Mouse (Mus musculus) gastrocnemius, adult 18-20 months (tissue): ENCODE measurements around the gene B3galt5. TPM values are rescaled to one million over a fixed set of nuclear protein-coding genes. Genes with fewer than 3 reads are reported as not detected.
"Not testable (repeated sequence)": the region's sequence is repeated elsewhere in the genome, so short reads cannot be mapped to it uniquely, and the experiment has no call there.

ENCODE experiments used
- DNase-seq: peaks from one replicate; pipeline ENCODE4 v3.0.0; 2021; ENCODE audit warnings: low spot score
- total RNA-seq, 2 experiments: library from RNA; stranded (reverse); gene quantifications; 2 replicates each; pipeline ENCODE4 v1.2.3; 2021

B3galt5 gene
- total RNA-seq, 2 experiments from 2014 or later: not detected

DNA sequence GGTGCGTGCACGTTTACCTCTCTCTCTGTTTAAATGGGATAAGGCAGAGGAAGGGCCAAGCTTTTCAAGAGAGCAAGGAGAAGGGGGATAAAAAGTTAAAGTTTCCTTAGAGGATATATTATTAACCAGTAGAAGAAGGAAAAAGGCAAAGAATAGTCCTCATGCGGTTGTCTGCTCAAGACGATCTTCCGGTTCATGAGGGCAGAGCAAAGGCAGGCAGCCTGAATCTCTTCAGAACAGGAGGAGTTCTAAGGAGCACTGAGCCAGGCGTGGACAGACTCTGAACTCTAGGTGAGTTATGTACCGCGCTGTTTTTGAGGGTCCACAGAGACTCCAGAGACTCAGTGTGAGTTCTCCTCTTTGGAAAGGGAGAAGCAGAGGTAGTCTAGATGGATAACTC lies 22.8 kb downstream of the B3galt5 start:
- DNase-seq: no peak

DNA sequence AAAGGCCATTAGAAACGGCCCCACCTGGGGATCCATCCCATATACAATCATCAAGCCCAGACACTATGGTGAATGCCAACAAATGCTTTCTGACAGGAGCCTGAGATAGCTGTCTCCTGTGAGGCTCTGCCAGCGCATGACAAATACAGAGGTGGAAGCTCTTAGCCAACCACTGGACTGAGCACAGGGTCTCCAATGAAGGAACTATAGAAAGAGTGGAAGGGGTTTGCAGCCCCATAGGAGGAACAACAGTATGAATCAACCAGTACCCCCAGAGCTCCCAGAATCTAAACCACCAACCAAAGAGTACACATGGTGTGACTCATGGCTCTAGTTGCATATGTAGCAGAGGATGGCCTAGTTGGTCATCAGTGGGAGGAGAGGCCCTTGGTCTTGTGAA lies 36.1 kb downstream of the B3galt5 start:
- no peak for DNase-seq

DNA sequence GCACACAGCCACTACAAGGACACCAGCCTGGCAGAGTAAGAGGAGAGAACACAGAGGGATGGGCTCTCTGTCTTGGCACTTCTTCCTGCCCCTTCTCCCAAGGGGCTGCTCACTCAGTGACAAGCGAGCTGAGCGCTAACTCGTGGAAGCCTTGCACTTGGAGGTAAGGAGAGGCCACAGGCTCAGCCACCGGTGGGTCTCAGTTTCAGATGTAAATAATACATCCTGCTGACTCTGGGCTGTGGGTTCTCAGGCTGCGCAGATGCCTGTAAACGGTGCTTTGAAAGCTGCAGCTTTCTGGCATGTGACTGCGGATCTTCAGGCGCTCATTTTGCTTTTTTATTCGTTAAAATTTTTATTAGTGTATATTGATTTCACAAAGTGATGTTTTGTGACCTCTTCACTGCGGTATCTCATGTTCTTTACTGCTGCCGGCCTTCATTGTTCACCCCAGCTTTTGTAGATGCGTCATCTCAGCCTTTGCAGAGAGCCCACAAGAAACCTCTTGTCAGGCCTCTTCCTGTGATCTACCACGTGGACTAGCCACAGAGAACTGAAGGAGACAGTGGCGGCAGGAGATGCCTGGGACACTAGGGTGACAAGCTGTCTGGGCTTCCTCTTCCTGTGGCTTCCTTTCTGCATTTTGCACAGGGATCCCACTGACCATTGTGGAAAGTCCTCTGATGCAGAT lies 37.5 kb downstream of the B3galt5 start:
- DNase-seq: no peak

DNA sequence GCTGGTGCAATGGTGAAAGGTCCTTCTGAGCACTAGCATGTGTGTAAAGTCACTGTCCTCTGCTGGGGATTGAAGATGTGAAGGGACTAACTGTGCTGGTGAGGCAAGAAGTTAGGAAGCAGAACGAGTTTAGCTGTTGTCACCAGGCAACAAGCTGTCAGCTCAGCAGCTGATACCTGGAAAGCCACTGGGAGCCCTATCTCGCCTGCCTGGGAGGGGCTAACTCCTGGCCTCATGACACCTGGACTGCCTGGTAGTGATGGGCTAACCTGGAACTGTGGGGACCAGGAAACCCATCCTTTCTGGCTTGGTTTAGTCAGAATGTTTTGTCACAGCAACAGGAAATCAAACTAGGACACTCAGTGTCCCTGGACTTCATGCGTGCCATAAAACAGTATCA lies 41.0 kb downstream of the B3galt5 start:
- no peak for DNase-seq

DNA sequence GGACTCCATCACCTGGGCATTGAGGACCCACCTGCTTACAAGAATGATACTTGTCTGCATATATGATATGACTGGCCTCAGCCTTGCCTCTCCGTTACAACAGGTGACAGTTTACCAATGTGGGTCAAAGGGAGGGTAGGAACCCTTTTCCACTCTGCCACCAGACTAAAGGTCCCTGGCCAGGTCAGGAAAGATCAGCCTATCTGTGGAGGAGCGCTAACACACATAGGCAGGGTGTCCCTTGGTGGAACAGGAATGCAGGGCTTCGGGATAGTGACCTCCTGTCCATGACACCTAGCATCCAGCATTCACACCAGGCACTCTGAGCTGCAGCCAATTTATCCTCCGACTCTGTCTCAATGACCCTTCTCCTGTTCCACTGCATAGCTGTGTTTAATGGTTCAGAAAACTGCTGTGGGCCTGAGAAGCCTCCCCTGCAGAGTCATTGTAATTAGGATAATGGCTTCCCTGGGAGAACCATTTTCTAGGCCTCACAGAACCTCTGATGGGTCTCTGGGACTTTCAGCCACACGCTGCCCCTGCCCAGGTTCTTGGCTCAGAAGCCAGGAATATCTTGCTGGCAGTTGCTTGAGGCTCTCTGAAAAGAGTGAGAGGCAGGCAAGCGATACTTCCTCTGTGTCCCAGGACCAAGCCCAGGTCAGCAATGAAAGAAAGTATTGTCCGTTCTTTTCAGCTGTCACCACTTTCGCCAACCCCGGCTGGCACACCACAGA lies 43.1 kb downstream of the B3galt5 start:
- no peak for DNase-seq

DNA sequence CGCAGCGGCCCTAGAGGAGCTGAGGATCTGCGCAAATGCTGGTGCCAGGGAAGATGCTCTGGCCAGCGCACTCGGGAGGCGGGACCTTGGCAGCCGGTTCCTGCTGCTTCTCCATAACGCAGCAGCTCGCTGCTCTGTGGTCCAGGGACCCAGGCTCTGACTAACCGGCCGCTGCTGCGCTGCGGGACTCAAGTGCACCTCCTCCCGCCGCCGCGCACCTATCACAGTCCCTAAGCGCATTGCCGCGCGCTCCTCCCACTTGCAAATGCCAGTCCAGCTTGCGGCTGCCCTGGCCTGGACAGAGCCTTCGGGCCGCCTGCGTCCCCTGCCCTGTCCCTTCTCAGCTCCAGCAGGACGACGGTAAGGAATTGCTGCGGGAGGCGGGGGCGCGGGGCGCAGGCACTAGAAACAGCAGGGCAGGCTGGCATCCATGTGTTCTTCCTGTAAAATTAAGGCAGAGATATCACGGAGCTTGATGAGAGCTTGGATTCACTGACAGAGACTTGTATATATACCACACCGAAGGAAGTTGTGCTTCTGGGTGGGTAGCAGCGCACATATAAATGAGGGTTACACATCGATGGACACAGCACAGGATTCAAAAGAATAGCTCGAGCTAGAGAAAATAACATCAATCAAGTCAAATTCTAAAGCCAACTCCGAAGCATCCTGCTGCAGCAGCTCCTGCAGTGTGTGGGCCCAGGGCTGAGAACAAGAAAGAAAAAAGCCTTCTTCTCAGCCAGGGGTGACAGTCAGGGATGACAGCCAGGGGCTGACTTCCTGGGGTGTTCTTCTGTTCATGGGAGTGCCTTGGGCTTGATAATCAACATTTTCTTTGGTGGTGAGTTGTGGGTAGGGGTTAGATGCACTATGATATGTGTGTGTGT lies 45.4 kb downstream of the B3galt5 start:
- DNase-seq: no peak

DNA sequence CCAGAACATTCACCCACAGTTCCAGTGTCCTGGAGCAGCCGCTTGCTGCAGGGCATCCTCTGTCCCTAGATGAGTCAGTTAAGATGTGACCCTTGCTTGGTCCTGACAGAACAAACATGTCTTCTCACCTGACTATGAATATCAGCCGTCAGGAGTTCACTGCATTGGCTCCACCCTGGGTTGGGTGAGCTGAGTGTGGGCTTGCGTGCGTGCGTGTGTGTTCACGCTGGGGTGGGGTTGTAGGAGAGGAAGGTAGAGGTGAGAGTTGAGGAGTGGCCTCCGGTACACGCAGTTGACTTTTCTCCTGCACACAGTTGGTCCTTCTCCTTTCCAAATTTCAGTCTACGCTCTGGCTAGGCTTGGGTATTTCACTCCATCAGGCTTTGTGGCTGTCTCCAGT lies 47.0 kb downstream of the B3galt5 start:
- DNase-seq: no peak

DNA sequence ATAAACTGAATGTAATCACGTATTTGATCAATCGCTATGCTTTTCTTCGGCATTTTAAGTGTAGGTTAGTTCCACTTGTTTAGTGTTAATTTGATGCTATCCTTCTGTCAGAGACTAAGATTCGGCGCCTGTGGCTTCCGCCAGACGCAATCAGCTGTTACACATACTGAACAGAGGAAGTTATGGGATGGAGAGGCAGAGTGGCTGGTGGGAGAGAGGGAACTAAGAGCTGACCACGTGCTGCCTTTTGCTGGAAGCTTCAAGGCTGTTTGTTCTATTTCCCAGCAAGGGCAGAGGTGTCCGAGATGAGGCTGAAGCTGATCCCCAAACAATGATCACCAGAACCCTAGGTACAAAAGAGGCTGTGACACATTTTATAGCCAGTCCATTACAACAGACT lies 56.3 kb downstream of the B3galt5 start:
- no peak for DNase-seq

DNA sequence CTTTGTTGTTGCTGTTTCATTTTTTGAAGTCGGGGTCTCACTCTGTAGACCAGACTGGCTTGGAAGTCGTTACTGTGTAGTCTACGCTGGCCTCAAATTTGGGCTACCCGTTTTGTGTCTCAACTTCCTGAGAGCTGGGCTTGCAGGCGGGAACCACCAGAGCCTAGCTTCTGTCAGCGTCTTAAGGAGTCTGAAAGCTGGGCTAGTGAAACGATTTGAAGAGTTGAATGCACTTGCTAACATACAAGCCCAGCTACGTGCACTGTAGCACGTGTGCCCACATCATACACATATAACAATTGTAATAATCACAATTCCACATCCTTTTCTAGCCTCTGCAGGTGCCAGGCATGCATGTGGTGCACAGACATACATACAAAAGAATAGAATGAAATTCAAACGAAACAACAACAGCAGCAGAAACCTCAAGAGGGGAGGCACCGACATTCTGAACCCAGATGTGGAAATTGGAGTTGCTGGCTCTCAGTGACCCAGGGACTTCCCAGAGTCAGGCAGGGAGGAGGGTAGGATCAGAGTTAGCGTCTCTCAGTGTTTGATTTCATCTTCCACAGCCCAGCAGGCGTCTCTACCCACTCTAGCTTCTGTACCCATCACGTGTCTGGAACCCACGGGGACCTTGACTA lies 57.1 kb downstream of the B3galt5 start:
- no peak for DNase-seq

DNA sequence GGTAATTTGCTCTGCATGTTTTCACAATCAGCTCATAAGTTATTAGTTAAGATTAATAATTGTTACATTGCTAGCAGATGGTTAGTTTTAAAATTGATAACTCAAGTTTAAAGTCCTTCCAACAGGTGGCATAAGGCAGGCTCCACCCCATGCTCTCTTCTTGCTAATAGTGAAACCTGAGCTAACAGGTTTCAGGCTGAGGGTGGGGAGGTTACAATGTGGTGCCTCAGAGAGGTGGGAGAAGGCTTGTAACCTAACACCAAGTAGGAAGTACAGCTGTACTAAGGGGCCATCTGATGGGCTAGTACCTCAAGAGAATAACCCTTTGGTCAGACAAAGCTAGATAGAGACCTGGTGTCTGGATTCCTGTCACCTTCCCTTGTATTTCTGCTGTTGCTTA lies 62.5 kb downstream of the B3galt5 start:
- no peak for DNase-seq

DNA sequence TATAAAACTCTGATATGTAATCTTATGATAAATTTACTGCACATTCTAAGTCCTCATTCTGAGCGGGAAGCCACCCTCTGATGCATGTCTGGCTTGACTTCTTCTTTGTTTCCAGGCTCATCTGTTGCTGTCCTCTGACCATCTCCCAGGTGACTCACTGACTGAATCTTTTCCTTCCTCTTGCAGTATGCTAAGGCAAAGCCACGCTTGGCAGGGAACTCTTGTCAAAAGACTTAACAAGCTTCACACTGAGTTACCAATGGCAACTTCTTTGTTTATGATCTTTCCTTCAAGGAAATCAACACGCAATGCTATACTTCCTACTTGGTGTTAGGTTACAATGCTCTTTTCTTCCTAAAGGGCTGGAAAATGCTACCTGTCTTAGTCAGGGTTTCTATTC lies 63.0 kb downstream of the B3galt5 start:
- DNase-seq: no peak

DNA sequence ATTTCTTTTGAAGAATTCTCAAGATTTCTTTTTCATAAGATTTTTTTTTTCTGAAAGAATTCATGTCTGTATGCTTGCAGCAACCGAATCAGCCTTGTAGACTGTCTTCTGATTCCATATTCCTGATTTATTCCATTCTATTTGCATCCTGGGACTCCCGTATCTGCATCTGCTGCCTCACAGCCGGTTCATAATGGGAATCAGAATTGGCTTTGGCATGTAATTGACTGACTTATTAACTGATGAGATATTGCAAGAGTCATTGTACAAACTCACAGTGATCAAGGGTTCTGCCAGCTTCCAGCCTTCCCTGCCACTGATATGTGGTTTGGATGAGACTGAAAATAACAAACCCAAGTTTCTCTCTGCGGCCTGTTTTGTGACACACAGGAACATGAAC lies 67.8 kb downstream of the B3galt5 start:
- DNase-seq: no peak

DNA sequence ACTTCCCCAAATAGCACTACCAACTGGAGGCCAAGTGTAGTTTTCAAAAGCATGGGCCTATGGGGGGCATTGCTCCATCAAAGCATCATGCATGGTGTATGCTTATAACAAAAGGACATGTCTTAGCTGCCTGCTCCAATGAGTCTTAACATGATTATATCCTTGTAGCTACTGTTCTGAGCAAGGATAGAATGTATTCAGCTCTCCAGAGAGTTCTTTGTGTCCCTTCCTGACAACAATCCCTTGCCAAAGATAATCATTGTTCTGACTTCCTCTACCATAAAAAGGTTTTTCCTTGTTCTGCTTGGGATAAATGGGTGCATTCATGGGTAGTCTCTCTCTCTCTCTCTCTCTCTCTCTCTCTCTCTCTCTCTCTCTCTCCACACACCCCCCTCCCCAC lies 68.8 kb downstream of the B3galt5 start:
- no peak for DNase-seq

DNA sequence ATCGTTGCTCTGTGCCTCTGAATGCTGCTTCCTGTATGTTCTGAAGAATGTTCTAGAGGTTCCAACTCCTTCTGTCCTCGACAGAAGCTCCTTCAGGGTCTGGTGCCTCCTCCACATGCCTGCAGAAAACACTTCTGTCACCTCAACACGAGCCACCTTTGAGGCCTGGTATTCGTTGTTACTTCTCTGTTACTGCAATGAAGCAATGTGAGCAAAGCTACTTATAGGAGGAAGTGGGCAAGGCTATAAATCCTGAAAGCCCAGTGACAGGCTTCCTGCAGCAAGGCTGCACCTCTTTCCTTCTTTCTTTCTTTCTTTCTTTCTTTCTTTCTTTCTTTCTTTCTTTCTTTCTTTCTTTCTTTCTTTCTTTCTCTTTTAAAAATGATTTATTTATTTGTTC lies 71.3 kb downstream of the B3galt5 start:
- DNase-seq: no peak

DNA sequence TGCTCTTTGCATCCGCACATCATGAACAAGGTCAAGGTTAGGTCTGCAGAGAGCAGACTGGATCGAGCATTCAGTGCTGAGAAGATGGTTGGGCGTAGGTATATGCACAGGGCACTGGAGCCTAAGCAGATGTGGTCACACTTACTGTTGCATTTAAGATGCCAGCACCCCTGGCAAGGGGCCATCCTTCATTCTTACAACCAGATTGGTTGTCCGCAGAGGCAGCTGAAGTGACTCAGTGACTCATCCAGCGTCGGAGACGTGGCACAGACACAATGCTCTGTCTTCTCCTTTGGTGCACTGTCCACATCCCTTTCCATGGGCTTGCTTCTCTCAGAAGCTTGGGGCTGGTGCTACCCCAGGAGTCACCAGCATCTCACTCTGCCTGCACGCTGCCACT lies 82.2 kb downstream of the B3galt5 start:
- DNase-seq: no peak

DNA sequence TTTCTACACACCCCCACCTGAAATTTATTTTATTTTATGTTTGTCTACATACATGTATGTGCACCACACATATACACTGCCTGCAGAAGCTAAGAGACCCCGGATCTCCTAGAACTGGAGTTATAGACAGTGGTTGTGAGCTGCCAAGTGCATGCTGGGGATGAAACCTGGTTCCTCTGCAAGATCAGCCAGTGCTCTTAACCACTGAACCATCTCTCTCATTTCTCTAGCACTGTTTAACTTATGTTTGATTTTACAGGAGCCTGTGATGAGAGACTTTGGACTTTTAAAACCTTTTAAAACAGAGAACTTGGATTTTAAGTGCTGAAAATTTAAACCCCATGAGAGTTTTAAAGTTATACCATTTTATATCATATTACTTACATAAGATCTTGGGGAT lies 87.1 kb downstream of the B3galt5 start:
- DNase-seq: no peak

DNA sequence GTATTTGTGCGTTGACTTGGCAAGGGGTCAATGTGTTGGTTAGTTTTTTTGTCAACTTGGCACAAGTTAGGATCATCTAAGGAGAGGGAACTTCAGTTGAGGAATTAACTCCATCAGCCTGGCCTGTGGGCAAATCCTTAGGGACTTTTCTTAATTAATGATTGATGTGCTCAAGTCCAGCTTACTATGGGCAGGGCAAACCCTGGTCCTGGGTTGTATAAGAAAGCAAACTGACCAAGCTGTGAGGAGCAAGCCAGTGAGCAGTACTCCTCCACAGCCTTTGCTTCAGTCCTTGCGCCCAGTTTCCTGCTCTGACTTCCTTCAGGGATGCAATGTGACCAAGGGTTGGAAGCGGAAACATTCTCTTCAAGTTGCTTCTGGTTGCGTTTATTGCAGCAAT lies 87.6 kb downstream of the B3galt5 start:
- DNase-seq: no peak

DNA sequence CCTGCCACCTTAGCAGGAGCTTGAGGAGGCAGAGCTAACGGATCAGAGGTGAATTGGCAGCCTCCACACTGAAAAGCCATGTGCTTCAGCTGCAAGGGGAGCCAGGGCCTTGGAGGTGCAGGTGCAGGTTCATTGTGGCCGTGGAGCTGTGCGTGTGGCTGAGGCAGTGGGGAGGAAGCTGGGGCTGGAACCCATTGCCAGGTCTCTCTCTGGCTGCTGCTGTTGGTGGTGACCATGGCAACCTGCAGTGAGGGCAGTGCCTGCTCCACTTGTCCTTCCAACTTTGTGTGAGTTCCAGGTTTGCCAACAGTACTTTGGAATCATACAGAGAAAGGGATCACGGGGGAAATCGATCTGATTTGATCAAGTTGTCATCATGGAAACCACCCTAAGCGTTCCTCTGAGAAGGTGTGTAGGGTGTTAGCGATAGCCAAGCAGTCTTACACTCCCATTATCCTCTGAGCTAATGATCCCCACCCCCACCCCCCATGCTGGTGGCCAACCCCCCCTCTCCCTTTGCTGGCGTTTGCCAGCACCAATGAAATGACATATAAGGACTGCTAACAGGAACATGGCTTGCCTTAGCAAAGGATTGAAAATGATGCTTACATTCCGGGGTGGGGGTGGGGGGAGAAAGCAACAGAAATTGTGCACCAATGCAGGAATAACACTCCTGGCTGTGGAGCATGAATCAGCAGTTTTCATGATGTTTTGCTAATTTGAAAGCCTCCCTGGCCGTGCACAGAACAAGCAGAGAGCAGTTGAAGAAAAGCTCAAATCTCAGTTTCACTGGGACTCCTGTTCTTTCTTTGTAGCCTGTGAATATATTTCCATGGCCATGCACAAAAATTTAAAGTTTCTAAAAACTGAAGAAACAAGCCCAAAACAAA lies 90.8 kb downstream of the B3galt5 start:
- DNase-seq: no peak

DNA sequence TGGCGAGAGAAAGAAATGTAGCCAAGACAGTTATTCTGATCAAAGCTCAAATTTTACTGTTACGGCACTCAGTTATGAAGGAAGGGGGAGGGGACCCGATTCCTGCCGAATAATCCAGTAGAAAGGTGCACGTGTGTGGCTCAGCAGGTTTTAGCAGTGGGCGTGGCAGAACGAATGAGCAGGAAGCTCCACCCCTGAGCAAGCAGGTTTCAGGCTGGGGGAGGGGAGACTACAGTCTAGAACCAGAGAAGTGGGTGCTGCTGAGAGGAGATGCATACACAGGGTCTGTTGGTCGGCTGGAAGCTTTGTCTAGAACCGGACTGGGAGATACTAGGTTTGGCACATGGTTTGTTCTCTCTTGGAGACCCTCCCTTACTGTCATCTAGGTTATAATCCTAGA lies 91.7 kb downstream of the B3galt5 start:
- not testable (repeated sequence) for DNase-seq

DNA sequence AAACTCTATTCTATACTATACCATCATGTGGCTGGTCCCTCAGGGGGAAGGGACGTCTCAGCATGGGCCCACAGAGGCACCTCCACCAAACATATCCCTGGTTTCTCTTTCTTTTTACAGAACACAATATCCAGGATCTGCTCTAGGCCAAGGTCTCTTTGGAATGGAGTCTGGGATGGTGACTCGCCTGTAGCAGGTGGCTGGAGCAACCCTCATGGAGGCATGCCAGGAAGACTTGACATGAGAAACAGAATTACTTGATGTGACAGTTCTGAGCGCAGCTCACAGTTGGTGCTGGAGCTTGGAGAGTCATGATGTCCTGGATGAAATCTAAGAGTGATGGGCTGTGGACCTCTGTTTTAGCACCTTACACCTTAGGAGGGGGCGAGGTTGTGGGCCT lies 104.0 kb downstream of the B3galt5 start:
- DNase-seq: no peak

DNA sequence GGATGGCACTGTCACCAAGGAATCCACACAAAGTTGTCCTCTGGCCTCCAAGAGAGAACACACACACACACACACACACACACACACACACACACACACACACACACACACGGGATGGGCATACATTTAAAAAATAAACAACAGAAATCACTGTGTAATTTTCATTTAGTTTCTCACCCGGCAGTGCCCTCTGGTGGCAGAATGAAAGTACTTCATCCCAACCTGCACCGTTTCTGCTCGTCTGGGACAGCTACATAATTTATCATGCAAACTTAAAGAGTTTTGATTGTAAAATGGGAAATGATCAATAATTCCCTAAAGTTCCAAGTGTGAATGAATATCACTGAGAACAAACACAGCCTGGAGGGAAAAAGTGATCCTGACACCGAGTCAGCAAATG lies 105.7 kb downstream of the B3galt5 start:
- DNase-seq: peak; percentile 21
